Mouse (Mus musculus): ENCODE results near the gene Pakap.

DNA sequence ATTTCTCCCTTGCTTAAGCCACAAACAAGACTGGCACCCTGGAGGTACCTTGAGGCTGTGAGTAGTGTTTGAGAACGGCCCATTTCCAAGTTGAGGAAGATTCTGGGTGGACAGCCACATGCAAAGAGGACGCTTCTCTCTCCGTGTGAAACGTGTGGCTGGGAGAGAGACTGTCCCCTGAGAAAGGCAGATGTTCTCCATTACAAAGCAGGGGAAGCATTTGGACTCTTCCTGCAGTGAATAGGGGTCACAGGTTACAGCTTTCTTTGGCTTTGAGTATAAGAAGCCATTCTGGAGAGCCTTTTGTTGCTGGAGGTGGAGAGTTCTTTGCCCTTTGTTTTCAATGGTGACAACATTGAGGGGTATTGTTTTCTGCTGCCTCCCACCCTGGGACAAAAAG lies 197.8 kb downstream of the Pakap start:
- TF ChIP-seq CTCF (IDR thresholded peaks at IDR 0.05; ENCODE audit: low read depth, low read length) (no peak), GATA1 (IDR thresholded peaks at IDR 0.05; ENCODE audit: borderline replicate concordance, low read length) (no peak), TAL1 (conservative IDR thresholded peaks at IDR 0.05; ENCODE audit: low read depth, low read length) (no peak), POLR2AphosphoS5 (IDR thresholded peaks at IDR 0.05; ENCODE audit: insufficient replicate concordance, low read depth, low read length) (no peak), GATA2 (IDR thresholded peaks at IDR 0.05; ENCODE audit: borderline replicate concordance, low read depth, low read length) (no peak)

All from G1E (cell line).